Mouse (Mus musculus) myocyte (in vitro differentiated cells): Measurements from ENCODE around the gene 1700088E04Rik.

Experiments used
- CEBPB ChIP-seq: IDR thresholded peaks from 2 replicates; pipeline ENCODE4 v1.6.1; 2011; ENCODE audit warnings: mild to moderate bottlenecking, moderate library complexity; ENCODE audit not compliant: poor library complexity, insufficient read depth, severe bottlenecking
- E2F4 ChIP-seq: IDR thresholded peaks from one replicate; pipeline ENCODE4 v1.6.1; 2011; ENCODE audit warnings: mild to moderate bottlenecking, control low read depth, moderate library complexity; ENCODE audit not compliant: insufficient read depth
- MAX ChIP-seq: IDR thresholded peaks from one replicate; pipeline ENCODE4 v1.6.1; 2011; ENCODE audit warnings: low read depth, mild to moderate bottlenecking, control low read depth
- POLR2A ChIP-seq: IDR thresholded peaks from one replicate; pipeline ENCODE4 v1.6.1; 2011; ENCODE audit warnings: low read depth, mild to moderate bottlenecking, control low read depth, moderate library complexity; ENCODE audit not compliant: insufficient read length
- TCF12 ChIP-seq: IDR thresholded peaks from one replicate; pipeline ENCODE4 v1.6.1; 2011; ENCODE audit warnings: mild to moderate bottlenecking, control low read depth; ENCODE audit not compliant: poor library complexity, insufficient read depth, severe bottlenecking
- USF1 ChIP-seq: IDR thresholded peaks from one replicate; pipeline ENCODE4 v1.6.1; 2011; ENCODE audit warnings: low read depth, mild to moderate bottlenecking, control low read depth, moderate library complexity

GRCm38 (mm10) chr15:79108421-79109320 lies 32.4 kb downstream of the 1700088E04Rik start, which contains the start of gene Micall1:
- TF ChIP-seq MAX (no peak), POLR2A (peak; percentile 68), CEBPB (no peak), E2F4 (no peak), USF1 (no peak), TCF12 (no peak)
